Mouse (Mus musculus): ENCODE data around the gene Ptov1.
A peak's percentile ranks its signal among the peaks of the same experiment; 100 is the strongest.

Gene Ptov1

DNA sequence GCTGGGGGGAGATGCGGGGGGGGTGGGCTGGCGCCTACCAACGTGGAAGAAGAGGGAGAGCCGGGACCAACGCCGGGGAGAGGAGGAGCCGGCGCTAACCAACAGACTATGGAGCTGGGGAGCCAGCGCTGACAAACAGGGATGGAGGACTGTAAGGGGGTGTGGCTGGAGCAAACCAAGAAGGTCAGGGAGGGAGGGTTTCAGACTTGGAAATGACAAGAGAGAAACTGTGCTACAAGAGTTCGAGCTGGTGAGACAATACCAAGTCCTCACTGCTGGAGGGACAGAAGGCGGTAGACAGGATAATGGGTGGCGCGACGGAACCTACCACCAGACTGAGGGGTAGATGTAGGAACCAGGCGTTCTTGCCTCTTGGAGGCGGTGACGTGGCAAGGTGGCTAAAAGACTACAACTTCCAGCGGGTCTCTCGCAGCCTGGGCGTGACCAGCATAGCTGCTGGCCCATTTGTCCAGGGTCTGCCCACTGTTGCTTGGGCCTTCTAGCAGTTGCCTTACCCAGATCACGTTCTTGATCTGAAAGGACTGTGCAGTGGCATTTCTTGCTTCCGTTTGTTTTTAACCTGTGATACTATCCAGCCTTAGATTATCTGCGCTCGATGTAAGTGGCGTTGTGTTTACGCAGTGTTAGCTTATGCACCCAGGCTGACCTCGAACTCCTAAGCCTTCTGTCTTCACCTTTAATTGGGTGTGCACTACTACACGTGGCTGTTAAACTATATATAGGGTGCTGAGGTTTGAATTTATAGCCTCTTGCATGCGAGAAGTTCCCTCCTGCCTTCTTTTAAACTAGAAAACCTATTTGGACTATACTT lies at the start of gene Ptov1:
TSS of gene Ptov1 (minus strand) at position 92 of the 832 bp plus-strand sequence.
- DNase-seq (ENCODE audit: low spot score) = peak; percentile 92

DNA sequence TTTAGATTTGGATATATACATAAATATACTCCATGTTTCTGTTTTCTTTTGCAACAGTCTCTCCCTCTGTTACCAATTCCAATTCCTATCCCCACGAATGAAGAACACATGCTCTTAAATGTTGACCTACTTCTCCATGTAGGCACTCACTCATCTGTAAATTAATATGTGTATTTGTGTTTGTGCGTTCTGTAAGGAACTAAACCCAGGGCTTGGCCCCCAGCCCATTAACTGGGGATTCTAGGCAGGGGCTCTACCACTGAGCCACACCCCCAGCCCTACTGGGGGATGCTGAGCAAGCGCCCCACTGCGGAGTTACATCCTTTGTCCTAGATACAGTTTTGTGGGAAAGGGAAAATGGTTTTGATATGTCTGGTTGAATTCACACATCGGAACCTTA lies 49.5 kb upstream of the Ptov1 start:
- DNase-seq (ENCODE audit: low spot score) = no peak

DNA sequence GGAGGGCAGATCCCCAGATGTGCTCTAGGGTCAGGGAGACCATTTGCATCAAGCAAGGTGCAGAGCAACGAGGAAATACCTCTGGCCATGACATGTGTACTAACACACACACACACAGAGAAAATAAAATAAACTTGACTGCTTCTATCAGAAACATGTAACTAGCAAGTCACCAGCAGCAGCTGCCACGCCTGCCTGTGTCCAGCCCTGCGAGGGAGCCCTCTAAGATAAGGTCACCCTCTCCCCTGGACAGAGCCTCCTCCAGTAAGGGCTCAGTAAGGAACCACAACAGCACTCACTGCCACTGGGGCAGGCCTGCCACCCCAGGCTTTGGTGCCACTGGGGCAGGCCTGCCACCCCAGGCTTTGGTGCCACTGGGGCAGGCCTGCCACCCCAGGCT lies 48.6 kb upstream of the Ptov1 start:
- no peak for DNase-seq (ENCODE audit: low spot score)

DNA sequence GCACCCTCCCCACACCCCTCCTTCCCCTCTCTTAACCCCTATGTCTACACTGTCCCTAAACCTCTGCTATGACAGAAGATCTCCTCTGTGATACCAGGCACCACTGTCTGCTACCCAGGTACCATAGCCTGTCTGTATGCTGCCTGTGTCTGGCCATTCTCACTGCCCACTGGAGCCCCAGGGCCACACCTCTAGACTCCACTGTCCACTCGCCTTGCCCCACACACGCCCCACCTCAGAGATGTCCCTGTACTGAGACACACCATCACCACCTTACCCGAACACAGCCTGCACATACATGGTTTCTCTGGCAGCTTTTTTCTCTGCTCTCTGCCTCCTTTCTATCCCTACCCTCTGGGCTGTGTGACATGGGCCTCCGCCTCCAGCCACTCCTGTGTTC lies 47.3 kb upstream of the Ptov1 start:
- DNase-seq (ENCODE audit: low spot score) = no peak

DNA sequence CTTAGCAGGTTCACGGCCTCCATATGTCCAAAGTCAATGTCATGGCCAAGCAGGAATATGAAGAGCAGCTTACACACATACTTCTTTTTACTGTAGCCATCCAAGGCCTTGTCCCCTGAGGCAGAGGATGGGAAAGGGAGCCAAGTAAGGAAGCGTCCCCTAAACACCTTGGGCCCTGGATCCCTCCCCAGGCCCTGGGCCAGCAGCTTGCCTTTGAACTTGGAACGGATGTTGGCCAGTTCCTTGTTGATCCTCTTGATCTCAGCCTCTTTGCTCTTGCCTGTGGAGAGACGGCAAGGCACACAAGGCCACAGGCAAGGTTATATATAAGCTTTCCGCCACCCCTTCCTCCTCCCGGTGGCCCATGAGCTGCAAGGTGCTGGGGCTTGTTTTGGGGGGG lies 46.6 kb upstream of the Ptov1 start:
- no peak for DNase-seq (ENCODE audit: low spot score)

DNA sequence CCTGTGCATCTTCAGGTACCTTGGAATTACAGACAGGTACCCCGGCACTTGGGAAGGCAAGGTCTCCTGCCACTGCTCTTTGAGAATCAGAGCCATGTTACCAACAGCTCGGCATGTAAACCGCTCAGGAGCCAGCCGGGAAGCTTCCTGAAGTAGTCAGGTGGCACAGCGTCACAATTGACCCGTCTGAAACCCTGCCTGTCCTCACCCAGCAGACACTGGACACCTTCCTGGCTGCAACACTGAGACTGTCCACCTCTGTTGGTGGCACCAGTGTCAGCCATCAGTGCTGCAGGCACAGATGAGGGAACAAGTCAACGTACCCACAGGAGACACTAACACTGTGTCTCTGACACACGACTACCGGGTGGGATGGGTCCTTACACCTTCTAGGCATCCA lies 45.7 kb upstream of the Ptov1 start:
- DNase-seq (ENCODE audit: low spot score) = no peak

DNA sequence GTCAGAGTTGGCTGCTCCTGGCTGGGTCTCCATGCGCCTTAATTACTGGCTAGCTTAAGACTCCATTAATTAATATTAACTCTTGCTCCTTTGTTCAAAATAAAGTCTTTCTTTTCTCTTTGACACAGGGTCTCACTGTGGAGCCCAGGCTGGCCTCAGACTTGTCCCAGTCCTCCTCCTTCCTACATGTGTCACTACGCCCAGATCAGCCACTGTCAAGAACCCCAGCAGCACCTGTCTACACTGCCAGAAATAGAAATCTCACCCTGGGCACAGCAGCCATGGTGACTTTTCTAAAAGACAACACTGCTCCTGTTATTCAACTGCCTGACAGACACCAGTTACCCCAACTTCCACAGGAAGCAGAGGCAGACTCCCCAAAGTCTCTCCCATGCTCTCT lies 44.8 kb upstream of the Ptov1 start:
- no peak for DNase-seq (ENCODE audit: low spot score)

DNA sequence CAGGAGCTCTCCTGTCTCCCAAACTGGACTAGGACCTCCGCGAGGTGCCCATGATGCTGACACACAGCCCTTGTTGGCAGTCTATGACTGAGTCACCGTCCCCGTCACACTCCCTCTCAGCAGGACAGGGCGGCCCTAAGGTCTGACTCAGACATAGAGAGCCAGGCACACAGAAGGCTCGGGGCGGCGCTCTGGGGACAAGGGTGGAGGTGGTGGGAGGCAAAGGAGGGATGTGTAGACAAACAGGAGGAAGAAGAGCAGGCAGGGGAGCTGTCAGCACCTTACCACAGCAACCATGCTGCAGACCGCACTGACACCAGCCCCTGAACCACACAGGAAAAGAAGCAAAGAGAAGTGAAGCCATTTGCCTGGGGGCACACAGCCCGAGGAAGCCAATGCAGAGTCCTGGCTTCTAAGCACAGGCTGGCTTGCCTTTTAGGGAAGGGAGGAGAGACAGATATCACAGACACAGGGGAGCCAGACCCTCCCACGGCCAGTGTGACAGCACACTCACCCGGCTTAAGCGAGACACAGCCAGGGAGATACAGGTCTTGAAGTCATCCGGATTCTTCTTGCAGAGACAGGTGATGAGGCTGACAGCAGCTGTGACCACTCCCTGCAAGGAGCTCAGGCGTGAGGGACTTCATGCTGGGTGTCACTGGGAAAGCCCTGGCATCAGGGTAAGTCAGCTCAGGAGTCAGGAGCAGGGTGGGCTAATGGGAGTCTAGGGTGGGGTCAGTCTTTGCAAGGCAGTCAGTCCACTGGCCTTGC lies 39.3 kb upstream of the Ptov1 start:
- DNase-seq (ENCODE audit: low spot score) = no peak

DNA sequence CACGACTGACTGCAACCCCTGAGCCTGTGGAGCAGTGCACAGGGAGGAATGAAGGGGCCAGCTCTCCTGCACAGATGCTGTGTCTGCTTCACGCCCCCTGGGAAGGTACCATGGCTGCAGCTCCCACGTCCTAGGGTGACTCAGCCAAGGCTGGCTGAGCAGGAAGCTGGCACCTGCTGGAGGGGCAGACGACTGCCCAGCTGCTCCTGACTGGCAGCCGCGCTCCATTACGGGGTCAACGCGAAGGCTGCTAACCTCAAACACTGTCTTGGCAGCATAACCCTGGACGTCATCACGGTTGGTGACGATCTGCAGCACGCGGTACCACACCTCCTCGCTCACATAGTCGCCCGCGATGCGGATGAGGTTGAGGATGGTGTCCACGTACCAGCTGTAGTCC lies 35.8 kb upstream of the Ptov1 start:
- no peak for DNase-seq (ENCODE audit: low spot score)

DNA sequence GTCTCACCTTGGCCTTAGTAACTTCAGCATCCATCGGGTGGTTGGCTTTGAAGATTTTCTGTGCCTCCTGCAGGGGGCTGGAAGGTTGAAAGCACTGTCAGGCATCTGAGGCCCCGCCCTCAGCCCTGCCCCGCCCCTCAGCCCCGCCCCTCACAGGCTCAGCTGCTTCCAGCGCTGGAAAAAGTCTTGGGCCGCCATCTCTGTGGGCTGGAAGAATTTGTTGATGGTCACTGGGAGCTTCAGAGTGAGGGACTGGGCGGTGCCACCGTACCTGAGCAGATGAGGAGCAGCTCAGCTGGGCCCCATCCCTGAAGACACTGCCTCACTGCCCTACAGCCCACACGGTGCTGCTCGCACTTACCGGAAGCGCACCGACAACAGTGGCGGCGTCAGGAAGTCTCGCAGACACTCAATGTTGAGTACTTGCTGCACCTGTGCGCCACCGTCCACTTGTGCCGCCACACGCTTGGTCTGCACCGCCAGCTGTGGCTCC lies 31.7 kb upstream of the Ptov1 start:
- no peak for DNase-seq (ENCODE audit: low spot score)

DNA sequence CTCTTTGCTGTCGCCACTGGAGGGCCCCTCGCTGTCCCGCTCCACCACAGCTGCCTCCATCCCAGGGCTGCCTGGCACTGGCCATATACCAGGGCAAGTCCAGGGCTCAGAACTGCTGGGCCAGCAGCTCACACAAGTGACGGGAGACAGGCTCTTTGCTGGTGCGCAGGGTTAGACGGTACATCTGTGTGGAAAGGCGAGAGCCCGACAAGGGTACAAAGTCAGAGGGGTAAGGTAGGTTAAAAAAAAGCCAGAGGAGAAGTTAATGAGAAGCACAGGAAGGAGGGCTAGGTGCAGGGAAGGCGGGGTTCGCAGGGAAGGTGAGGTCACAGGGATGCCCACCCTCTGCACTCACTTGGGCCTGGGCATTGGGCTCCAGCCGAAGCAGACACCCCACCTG lies 31.0 kb upstream of the Ptov1 start:
- DNase-seq (ENCODE audit: low spot score) = no peak

DNA sequence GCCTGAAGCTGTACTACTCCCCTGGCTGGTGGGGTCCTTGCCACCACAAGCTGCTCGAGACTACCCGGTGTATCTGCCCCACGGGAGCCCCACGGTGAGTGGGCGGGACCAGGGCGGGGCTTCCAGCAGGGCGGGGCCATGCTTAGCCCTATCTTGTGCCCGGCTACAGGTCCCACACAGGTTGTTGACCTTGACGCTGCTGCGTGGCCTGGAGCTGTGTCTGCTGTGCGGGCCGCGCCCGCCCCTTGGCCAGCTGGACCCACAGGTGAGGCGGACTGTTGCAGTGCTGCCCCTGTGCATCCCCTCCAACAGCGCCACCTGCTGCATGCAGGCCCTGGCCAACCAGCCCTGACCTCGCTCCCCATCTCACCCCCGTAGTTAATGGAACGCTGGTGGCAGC lies 29.0 kb upstream of the Ptov1 start:
- no peak for DNase-seq (ENCODE audit: low spot score)

DNA sequence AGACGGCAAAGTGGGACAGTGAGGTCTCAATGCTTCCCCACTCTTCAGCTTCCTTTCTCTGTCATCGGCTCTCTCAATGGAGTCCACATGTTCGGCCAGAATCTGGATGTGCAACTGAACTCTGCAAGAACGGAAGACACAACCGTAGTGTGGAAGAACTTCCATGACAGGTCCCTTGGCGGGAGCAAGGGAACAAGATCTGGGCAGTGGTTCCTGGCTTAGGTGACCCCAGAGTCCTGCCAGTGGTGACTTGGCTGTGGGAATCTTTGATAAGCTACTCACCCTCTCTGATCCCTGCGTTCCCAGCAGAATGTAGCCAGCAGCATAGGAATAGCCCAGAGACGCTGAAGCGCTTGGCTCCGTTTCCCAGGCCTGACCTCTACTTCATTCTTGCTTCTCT lies 26.9 kb upstream of the Ptov1 start:
- no peak for DNase-seq (ENCODE audit: low spot score)

DNA sequence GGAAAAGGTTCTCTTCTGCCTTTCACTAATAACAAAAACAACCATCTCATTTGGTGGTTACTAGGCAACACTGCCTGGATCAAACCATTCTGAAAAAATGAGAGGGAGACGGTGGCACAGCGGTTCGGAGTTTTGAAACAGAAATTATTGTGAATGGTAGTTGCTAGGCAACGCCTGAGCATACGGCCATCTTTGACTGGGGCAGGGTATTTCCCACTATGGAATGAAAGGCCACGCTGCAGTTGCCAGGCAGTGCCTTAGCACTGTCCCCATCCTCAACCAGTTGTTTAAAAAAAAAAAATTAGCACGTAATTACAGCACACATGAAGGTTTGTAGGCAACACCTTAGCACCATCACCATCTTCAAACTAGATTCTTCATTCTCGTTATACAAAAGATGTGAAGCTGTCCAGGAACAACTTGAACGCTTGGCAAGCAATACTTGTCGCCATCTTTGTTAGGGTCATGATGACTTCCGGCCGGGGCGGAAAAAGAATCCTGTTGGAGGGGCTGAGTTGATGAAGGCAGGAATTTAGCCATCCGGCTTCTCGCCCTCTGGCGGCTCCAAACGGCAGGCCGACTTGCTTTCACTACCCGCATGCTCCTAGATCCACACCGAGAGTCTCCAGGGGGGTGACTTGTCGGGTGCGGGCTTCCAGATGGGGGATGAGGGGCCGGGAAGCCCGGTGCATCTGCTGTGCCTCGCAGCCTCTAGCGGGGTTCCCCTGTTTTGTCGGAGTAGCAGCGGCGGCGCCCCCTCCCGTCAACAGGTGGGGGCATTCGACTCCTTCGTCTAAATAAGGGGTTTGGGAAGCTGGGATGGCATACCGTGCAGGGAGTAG lies 26.2 kb upstream of the Ptov1 start, which contains the start of gene Fuz:
TSS of gene Fuz (plus strand) at position 487 of the 842 bp plus-strand sequence.
- DNase-seq (ENCODE audit: low spot score) = peak; percentile 90

DNA sequence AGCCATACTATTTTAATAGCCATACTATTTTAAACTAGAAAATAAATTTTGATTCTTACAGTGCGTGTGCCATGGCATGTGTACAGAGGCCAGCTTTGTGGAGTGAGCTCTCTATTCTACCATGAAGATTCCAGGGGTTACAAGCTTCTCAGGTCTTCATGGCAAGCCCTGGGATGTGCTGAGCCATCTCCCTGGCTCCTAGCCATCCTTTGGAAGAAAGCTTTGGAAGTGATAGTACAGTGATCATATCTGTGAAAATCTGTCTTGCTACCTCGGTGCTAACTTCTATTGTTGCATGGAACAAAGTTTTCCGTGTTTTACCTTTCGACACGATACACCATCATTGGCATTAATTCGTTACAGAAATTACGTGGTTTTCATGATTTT lies 25.6 kb upstream of the Ptov1 start:
- no peak for DNase-seq (ENCODE audit: low spot score)

DNA sequence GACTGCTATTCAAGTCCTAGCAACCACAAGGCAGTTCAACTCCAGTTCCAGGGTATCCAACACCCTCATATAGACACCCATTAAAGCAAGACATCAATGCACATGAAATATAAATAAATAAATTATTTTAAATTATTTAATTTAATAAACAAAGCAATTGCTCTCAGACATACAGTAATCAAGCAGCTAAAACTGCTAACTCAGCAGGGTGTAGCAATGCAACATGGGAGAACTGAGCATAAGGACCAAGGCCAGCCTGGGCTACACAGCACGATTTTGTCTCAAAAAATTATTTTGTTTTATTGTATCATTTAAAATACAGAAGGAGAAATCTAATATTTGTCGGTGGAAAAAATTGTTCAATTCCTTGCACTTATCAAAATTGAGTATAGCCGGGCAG lies 24.6 kb upstream of the Ptov1 start:
- DNase-seq (ENCODE audit: low spot score) = no peak

DNA sequence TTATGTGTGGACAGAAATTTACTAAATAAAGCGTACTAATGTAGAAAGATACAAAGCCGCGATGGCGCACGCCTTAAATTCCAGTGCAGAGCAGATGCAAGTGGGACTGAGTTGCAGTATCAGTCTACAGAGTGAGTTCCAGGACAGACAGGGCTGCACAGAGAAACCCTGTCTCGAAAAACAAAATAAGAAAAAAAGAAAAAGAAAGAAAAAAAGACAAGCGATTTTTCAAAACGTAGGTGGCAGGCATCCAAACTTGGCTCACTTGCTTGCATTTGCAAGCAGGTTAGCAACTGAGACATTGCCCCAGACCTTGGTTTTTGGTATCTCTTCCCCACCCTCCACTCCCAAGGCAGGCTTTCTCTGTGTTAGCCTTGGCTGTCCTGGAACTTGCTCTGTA lies 23.6 kb upstream of the Ptov1 start:
- DNase-seq (ENCODE audit: low spot score) = no peak

DNA sequence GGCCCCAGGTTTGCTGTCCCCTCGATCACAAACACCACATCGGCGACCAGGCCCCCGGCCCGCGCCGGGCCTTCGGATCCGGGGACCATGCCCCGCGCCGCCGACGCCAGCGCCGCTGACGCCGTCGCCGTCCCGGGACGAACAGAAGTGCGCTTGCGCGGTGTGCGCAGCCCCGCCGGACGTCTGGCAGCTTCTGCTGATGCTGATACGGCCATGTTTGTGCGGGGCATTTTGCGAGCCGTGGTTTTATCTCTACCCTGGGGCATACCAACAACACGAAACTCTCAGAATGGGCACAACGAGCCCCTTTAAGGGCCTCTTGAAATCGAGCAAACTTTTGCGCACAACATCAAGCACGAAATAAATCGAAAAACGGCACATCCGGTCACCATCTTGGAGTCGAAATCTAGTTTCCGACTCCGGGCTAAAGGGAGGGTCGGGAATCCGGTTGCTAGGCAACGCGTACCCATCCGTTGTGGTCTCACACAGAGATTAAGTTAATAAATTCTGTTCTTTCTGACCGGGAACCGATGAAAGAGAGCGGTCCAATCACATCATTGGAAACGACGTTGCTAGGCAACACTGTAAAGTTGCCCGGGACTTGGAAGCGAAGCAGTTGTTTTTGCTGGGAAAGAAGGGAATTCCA lies 22.8 kb upstream of the Ptov1 start, which contains the start of gene Med25:
TSS of gene Med25 (minus strand) at position 437 of the 646 bp plus-strand sequence.
- peak; percentile 95 for DNase-seq (ENCODE audit: low spot score)

DNA sequence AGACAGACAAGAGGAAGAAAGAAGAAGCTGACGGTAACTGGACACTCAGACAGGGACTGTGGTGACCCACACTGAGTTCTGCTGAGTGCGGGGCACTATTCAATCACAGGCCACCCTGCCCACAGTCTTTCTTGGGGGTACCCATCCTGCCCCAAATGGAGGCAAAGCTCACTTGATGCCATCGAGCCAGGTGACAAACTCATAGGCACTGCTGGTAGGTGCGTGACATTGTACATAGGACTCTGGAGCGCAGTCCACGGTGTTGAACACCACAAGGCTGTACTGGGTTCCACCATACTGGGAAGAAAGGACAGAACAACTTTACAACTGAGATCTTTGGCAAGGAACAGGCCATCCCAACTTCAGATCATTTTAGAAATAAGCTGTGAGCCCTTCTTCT lies 22.0 kb upstream of the Ptov1 start:
- no peak for DNase-seq (ENCODE audit: low spot score)

DNA sequence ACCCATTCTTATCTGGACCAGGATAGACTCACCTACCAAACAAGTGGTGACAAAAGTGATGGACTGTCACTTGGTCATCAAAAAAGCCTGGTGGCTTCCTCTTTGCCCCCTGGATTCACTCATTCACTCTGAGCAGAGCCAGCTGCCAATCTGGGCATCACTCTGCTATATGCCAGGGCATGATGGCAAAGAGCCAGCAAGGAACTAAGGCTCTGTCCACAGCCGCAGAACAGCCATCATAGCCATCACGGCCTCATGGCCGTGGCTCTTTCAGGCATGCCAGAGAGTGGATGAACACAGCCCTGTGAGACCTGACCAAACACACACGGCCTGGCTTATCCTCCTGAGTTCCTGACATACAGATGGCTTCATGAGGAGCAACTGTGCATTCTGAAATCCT lies 21.1 kb upstream of the Ptov1 start:
- no peak for DNase-seq (ENCODE audit: low spot score)

DNA sequence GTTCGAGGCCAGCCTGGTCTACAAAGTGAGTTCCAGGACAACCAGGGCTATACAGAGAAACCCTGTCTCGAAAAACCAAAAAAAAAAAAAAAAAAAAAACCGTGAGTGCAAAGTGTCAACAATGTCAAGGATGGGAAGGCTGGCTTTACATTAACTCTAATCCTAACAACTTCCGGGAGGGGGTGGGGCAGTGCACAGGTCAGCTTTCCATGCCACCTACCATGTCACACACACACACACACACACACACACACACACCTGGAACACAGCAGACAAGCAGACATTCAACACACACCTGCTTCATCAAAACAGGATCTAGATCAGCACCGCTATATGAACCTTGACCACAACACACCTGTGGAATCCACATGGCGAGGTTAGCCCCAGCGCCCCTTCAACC lies 20.6 kb upstream of the Ptov1 start:
- DNase-seq (ENCODE audit: low spot score) = no peak
